Mouse (Mus musculus) layer of hippocampus, adult 8-10 months (tissue): ENCODE measurements around the gene Dchs2. TPM values are rescaled to one million over a fixed set of nuclear protein-coding genes. Genes with fewer than 3 reads are reported as not detected.

ENCODE experiments used
- total RNA-seq, 4 experiments: library from RNA; stranded (reverse); gene quantifications; 2 replicates each; pipeline ENCODE4 v1.2.4; 2022

The Dchs2 gene
- total RNA-seq, 4 experiments from 2014 or later = 3.3 to 4.8 (median 4.4) TPM

Other genes starting within 250 kb of the Dchs2 start
- under 1 TPM; 0.06 to 0.08 (median 0.07) TPM for gene Lrat, start 224.0 kb upstream of the Dchs2 start, total RNA-seq
- not detected for gene Fgg, start 120.2 kb upstream of the Dchs2 start, total RNA-seq
- gene Fga, start 101.9 kb upstream of the Dchs2 start, total RNA-seq = not detected
- not detected for gene Fgb, start 78.1 kb upstream of the Dchs2 start, total RNA-seq
- gene Plrg1, start 72.4 kb upstream of the Dchs2 start, total RNA-seq = 10 to 100 TPM; 48.1 to 52.8 (median 49.0) TPM